Mouse (Mus musculus) ES-E14 (cell line): ENCODE measurements around the gene Crcp.

Source experiments
- CHD2 ChIP-seq: IDR thresholded peaks from 2 replicates; pipeline ENCODE4 v1.6.1; 2014; ENCODE audit warnings: mild to moderate bottlenecking, low read depth, low read length, inconsistent platforms
- HCFC1 ChIP-seq: IDR thresholded peaks from 2 replicates; pipeline ENCODE4 v1.6.1; 2012; ENCODE audit warnings: low read length, inconsistent platforms, borderline replicate concordance; ENCODE audit not compliant: insufficient read depth
- MAFK ChIP-seq: IDR thresholded peaks from 2 replicates; pipeline ENCODE4 v1.6.1; 2014; ENCODE audit warnings: mild to moderate bottlenecking, low read depth, low read length, inconsistent platforms; ENCODE audit not compliant: insufficient read depth
- ZC3H11A ChIP-seq: IDR thresholded peaks from 2 replicates; pipeline ENCODE4 v1.6.1; 2012; ENCODE audit warnings: low read depth, mild to moderate bottlenecking, inconsistent platforms, low read length, borderline replicate concordance
- ZNF384 ChIP-seq: IDR thresholded peaks from 2 replicates; pipeline ENCODE4 v1.6.1; 2012; ENCODE audit warnings: low read depth, low read length, inconsistent platforms

- TF ChIP-seq HCFC1 (no peak), MAFK (no peak), ZC3H11A (no peak), ZNF384 (no peak), CHD2 (no peak)
Observed at GRCm38 (mm10) chr5:130101724-130102123, 72.6 kb downstream of the Crcp start.
